Mouse (Mus musculus) intestine, embryonic 16.5 days (tissue): ENCODE measurements around the gene Gmds. TPM values are rescaled to one million over a fixed set of nuclear protein-coding genes. Genes with fewer than 3 reads are reported as not detected.

Source experiments
- ATAC-seq: fragments of 200-750 bp; cut with Nextera tagmentation; 2 replicates; pipeline ENCODE4 v1.8.0; 2017; ENCODE audit warnings: moderate TSS enrichment, moderate library complexity
- H3K27ac ChIP-seq: fragments of 300-500 bp; sonication (generic); 2 replicates; pipeline ENCODE4 v1.5.1; 2014; ENCODE audit warnings: mild to moderate bottlenecking, low read length
- H3K27me3 ChIP-seq: fragments of 300-500 bp; sonication (generic); replicated peaks from 2 replicates; pipeline ENCODE4 v1.6.1; 2014; ENCODE audit warnings: low read length, control low read depth, mixed read lengths; ENCODE audit not compliant: control insufficient read depth, insufficient read depth
- H3K36me3 ChIP-seq: fragments of 300-500 bp; sonication (generic); 2 replicates; pipeline ENCODE4 v1.6.1; 2014; ENCODE audit warnings: low read length, control low read depth; ENCODE audit not compliant: control insufficient read depth, insufficient read depth
- H3K4me1 ChIP-seq: fragments of 300-500 bp; sonication (generic); 2 replicates; pipeline ENCODE4 v1.6.1; 2014; ENCODE audit warnings: low read length, control low read depth, mixed read lengths; ENCODE audit not compliant: control insufficient read depth, insufficient read depth
- H3K4me2 ChIP-seq: fragments of 300-500 bp; sonication (generic); 2 replicates; pipeline ENCODE4 v1.6.1; 2014; ENCODE audit warnings: low read depth, low read length, control low read depth
- H3K4me3 ChIP-seq: fragments of 300-500 bp; sonication (generic); 2 replicates; pipeline ENCODE4 v1.5.1; 2014; ENCODE audit warnings: mild to moderate bottlenecking, low read length
- H3K9ac ChIP-seq: fragments of 300-500 bp; sonication (generic); 2 replicates; pipeline ENCODE4 v1.6.1; 2014; ENCODE audit warnings: low read depth, low read length
- H3K9me3 ChIP-seq: fragments of 300-500 bp; sonication (generic); 2 replicates; pipeline ENCODE4 v1.6.1; 2016; ENCODE audit warnings: low read length, control low read depth; ENCODE audit not compliant: control insufficient read depth
- WGBS: fragments of 180-500 bp; shearing (Covaris S2); extraction: QIAGEN DNeasy Blood & Tissue Kit; methylation state at CpG from one replicate; pipeline ENCODE4 v1.1.7; 2014; 5-methylcytosine and 5-hydroxymethylcytosine counted together
- polyA plus RNA-seq: library from polyadenylated mRNA; unstranded; fragments of >200 nt; fragmentation: Nextera tagmentation; extraction: Ambion mirVana; gene quantifications from 2 replicates; pipeline ENCODE4 v1.2.1, GENCODE M21; 2015

Gene Gmds
- polyA plus RNA-seq, 1 experiment from 2014 or later = 210 TPM

DNA sequence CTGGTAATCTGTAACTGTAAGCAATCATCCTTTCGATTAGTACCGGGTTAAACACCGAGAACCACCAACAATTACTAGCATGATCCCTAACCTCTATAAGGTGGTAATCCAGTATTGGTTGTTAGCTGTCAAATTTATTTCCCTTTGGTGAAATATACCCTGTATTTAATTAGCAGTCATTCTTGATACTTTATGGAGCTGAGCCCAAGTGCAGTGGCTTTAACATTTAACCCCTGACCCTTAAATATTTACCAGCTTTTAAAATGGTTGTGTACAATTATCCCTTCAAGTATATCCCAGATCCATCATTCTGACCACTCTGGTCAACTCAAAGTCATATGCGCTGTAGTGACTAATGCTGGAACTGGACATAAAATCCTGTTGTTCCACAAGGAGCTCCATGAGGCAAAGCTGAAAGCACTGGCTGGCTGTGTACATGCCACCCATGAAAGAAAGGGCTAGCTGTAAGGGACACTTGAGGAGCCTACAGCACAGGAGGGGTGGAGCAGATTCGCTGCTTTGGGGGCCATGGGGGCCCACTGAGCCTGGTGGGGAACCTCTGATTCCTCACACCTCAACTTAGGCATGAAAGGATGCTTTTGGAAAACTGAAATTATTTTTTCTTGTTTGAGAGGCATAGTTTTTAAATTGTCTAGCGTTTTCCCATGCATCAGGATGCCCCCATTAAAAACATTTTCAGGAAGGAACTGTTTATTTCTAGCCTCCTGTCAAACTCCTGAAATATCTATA lies 312.1 kb downstream of the Gmds start:
- Histone ChIP-seq H3K27ac (no peak overlapping the region), H3K4me1 (no peaks in the 10 kb centered on the region), H3K4me2 (no peak overlapping the region), H3K9ac (no peak overlapping the region), H3K4me3 (no peak overlapping the region), H3K36me3 (no peaks in the 10 kb centered on the region), H3K27me3 (no peaks in the 10 kb centered on the region), H3K9me3 (no peaks in the 10 kb centered on the region)
- 63% methylated on average over 6 of the region's 6 CpGs for WGBS
- ATAC-seq = no peak

DNA sequence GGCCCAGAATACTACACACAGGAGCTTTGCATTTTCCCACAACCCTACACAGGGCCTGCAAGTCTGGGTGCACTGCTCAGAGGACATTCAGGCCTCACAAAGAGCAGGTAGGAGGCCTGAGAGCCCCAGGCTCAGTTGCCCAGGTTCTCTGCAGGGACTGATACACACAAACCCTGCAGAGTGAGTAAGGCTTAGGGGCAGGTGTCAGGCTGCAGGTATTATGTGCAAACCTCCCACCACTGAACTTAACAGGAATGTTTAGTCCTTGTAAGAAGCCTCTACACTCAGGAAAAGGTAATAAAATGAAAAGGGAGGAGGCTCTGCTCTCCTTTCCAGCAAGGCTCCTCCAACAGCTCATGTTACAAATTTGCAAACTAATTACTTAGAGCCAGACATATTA lies 313.7 kb downstream of the Gmds start:
- Histone ChIP-seq H3K9ac (no peak overlapping the region), H3K4me1 (no peaks in the 10 kb centered on the region), H3K4me2 (no peak overlapping the region), H3K9me3 (no peaks in the 10 kb centered on the region), H3K27ac (no peak overlapping the region), H3K4me3 (no peak overlapping the region), H3K27me3 (no peaks in the 10 kb centered on the region), H3K36me3 (no peaks in the 10 kb centered on the region)
- no peak for ATAC-seq

DNA sequence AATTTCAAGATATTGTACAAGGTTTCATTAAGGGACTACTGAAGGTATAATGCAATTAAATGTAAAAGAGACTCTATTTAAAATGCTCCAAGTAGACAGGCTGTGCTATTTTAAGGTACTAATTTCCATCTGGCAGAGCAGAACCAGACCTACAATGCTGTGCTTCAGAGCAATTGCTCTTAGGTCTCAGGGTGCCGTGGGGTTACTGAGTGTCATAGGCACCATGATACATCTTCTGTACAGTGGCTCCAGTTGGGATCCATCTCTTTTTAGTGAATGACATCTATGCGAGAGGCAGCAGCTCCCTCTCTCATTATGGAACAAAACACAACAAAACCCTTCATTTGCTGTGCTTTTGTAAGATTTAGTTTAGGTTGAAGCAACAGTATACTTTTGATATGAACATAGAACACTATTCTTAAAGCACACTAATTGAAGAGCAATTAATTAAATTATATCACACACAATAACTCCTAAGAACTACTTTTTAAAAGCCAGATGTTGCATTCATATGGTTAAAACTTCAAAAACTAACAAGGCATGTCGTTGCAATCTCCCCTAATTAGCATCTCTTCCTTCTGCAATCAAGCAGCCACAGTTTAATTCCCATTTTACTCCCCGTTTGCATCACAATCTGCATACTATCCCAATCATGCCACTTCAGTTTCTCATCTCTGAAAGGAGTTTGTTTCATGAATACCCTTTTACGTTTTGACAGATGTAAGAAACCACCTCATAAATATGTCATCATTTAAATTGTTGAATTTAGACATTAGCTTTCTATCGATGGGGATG lies 317.9 kb downstream of the Gmds start:
- WGBS = 72% methylated on average over 6 of the region's 6 CpGs

DNA sequence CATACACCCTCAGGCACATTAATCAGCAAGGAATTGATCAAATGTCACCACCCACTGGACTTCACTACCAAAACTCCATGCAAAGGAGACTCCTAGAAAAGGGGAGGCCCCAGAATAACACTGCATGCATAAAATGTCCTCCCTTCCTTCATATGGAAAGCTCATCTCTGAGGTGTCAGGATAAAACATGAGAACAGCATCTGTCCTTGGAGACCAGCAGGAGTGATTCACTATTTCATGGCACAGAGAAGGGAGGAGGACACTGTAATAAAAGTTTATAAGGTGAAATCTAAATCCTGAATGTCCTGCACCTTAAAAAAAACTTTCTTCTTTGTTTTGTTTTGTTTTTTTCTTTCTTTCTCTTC lies 319.3 kb downstream of the Gmds start:
- Histone ChIP-seq H3K36me3 (no peaks in the 10 kb centered on the region), H3K27me3 (no peaks in the 10 kb centered on the region), H3K9me3 (no peaks in the 10 kb centered on the region), H3K9ac (no peak overlapping the region), H3K27ac (no peak overlapping the region), H3K4me3 (no peak overlapping the region), H3K4me2 (no peak overlapping the region), H3K4me1 (peaks cover 5% of the 10 kb centered on the region; the same call in 1 of the 2 replicates)
- ATAC-seq = no peak

More for the DNA sequence above, 317.9 kb downstream of the Gmds start:
- peaks cover 5% of the 10 kb centered on the region; the same call in 1 of the 2 replicates for H3K4me1 ChIP-seq
- no peaks in the 10 kb centered on the region for H3K27me3 ChIP-seq
- no peaks in the 10 kb centered on the region for H3K9me3 ChIP-seq
- H3K36me3 ChIP-seq = no peaks in the 10 kb centered on the region
- no peak for ATAC-seq
- H3K27ac ChIP-seq = no peak overlapping the region
- no peak overlapping the region for H3K4me2 ChIP-seq
- H3K9ac ChIP-seq = no peak overlapping the region
- no peak overlapping the region for H3K4me3 ChIP-seq

DNA sequence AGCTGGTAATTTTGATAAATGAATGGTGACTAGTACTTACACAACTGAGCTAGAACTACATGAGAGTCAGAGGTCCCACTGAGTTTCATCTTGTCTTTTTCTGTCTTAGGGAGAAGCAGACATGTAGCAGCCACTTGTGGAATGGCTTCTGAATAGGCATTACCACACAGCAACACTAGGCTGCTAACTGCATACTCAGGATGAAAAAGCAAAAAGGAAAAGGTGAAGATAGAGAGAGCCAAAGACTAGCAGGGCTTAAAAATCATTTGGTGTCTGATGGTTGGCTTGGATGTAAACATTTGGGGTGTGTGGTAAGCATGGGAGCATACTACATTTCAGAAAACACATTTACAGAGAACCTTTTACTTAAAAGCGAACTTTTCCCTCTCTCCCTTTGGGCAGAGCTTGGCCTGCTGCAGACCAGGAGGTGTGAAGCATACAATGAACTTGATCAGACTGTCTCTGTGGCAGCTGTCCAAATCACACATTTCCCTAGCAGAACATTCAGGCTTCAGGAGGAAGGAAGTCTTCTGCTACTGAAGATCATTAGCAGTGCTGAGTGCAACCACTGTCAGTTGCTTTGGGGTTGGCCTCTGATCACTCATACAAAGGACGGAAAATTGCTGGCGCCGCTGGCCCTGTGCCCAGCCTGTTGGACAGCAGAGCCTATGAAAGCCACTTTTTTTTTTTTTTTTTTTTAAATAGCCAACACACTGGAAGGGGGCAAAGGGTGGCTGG lies 319.9 kb downstream of the Gmds start:
- no peak overlapping the region for H3K9ac ChIP-seq
- H3K36me3 ChIP-seq = no peaks in the 10 kb centered on the region
- 55% methylated on average over 4 of the region's 4 CpGs for WGBS
- peaks cover 5% of the 10 kb centered on the region; the same call in 1 of the 2 replicates for H3K4me1 ChIP-seq
- H3K27ac ChIP-seq = no peak overlapping the region
- peak; percentile 84 for ATAC-seq
- no peak overlapping the region for H3K4me3 ChIP-seq
- no peaks in the 10 kb centered on the region for H3K9me3 ChIP-seq
- H3K27me3 ChIP-seq = no peaks in the 10 kb centered on the region
- no peak overlapping the region for H3K4me2 ChIP-seq

DNA sequence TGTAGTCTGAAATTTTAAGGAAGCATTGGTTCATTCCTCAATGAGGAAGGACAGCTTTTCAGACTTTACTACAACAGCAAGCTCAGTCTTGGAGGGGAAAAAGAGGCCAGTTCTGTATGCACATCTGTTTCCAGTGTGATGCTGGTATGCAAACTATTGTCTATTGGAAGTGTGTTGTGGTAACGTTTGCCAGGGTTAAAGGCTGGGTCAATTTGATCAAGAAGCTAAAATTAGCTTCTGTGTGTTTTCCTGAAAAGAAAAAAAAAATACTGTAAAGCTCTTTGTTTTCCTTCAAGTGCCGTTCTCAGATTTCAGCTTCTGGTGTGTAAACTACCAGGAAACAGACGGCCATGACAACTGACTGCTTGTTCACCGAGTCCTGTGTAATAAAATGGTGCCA lies 329.7 kb downstream of the Gmds start:
- 19% methylated on average over 4 of the region's 4 CpGs for WGBS
- Histone ChIP-seq H3K9ac (no peak overlapping the region), H3K4me2 (no peak overlapping the region), H3K4me3 (no peak overlapping the region), H3K4me1 (no peaks in the 10 kb centered on the region), H3K27me3 (no peaks in the 10 kb centered on the region), H3K36me3 (no peaks in the 10 kb centered on the region), H3K27ac (no peak overlapping the region), H3K9me3 (no peaks in the 10 kb centered on the region)
- no peak for ATAC-seq

DNA sequence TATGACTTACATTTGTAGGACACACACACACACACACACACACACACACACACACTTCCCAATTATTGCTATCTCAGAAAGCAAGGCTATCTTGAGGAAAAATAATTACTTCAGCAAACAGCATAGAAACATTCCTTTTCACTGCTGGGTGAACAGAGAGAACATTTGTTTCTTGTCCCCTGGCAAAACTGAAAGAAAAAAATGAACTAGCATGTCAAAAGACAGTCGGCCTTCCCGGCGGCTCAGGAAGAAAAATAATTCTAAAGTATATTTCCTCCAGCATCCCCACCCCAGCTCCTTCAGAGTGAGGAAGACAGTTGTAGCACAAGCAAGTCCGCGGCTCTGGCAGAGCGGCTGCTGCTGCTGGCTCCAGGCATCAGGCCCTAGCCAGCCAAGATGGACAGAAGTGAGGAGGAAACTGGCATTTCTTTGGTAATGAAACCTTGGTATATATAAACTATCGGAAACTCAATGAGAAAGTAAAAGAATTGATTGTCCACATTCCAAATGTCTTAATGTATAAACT lies 330.4 kb downstream of the Gmds start:
- Histone ChIP-seq H3K4me1 (no peaks in the 10 kb centered on the region), H3K9me3 (no peaks in the 10 kb centered on the region), H3K4me2 (no peak overlapping the region), H3K27ac (no peak overlapping the region), H3K27me3 (no peaks in the 10 kb centered on the region), H3K36me3 (no peaks in the 10 kb centered on the region), H3K9ac (no peak overlapping the region), H3K4me3 (no peak overlapping the region)
- no peak for ATAC-seq
- 43% methylated on average over 7 of the region's 7 CpGs for WGBS

DNA sequence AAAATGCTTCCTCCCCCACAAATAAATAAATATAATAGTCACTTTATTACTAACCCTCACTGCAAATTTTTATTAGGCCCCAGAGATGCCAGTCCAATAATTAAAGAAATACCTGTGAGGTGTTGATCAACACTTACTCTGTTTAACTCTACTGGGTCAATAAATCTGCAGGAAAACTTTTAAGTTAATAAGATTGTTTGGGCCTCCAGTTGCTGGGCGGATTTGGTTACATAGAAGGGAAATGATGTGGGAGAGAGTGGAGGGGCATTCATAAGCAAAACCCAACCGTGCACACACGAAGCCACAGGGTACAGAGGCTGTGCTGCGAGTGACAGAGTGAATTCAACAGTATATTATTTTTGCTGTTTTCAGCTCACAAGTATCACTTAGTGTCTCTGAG lies 345.1 kb downstream of the Gmds start:
- Histone ChIP-seq H3K27me3 (no peaks in the 10 kb centered on the region), H3K9me3 (no peaks in the 10 kb centered on the region; the same call in 1 of the 2 replicates), H3K4me3 (no peak overlapping the region), H3K9ac (no peak overlapping the region), H3K4me1 (0 out of 2 replicates have a peak, but pooled peaks cover 4% of the 10 kb centered on the region), H3K36me3 (peaks cover 3% of the 10 kb centered on the region; the same call in 1 of the 2 replicates), H3K27ac (no peak overlapping the region), H3K4me2 (no peak overlapping the region)
- WGBS = 81% methylated on average over 4 of the region's 4 CpGs
- no peak for ATAC-seq
